In genomic region chr6:122828086-122828485, GRCm38 (mm10) we compare ENCODE assay signal across 9 mouse cellular contexts. TPM values are rescaled to one million over a fixed set of nuclear protein-coding genes. Genes with fewer than 3 reads are reported as not detected.
A peak's percentile ranks its signal among the peaks of the same experiment; 100 is the strongest.
DNase-seq lines count a peak whose midpoint lies in the region; ATAC-seq and TF ChIP-seq lines count a peak whose summit lies in the region.
"Had no signal": no experiment of that assay in that cellular context is flagged by ENCODE, and none has a peak within 500 bp of the region (broad histone marks: within the 10 kb centered on the region; RNA-seq: fewer than 3 reads in every experiment).

No protein-coding gene starts in this region.

- peak; percentile 37 for DNase-seq in kidney, adult 18-20 months
- DNase-seq in ES-CJ7 (ENCODE audit: low read depth, low spot score), result peak; percentile 75
- DNase-seq in liver, embryonic 11.5 days (ENCODE audit: low spot score), result no peak
- DNase-seq in spleen, postnatal 4 days (ENCODE audit: low spot score in 2 of 2), result peak; percentile 54 to 77
- DNase-seq in frontal cortex, postnatal 10 days (ENCODE audit: low spot score in 2 of 2), result no peak

- TF ChIP-seq CTCF in bone marrow, adult 2 months (IDR thresholded peaks at IDR 0.05; ENCODE audit: control insufficient read depth, insufficient read depth, low read length), result peak; percentile 54

- H3K4me3 ChIP-seq in kidney, embryonic 15.5 days (replicated peaks), result no peak overlapping the region
- no peak overlapping the region for H3K4me3 ChIP-seq in bone marrow, adult 2 months (replicated peaks; ENCODE audit: control insufficient read depth, low read depth, low read length)
- no peak overlapping the region for H3K4me3 ChIP-seq in liver, embryonic 11.5 days (ENCODE audit: low read depth, low read length)
- no peak overlapping the region for H3K4me3 ChIP-seq in intestine, embryonic 15.5 days (replicated peaks)
- H3K4me3 ChIP-seq: neural tube, embryonic 12.5 days had no signal

- H3K36me3 ChIP-seq in kidney, embryonic 15.5 days, result peaks cover 50% of the 10 kb centered on the region
- H3K36me3 ChIP-seq in liver, embryonic 11.5 days (ENCODE audit: control insufficient read depth, insufficient read depth, low read length), result no peaks in the 10 kb centered on the region
- H3K36me3 ChIP-seq in intestine, embryonic 15.5 days, result peaks cover 3% of the 10 kb centered on the region; the same call in 1 of the 2 replicates

- H3K4me2 ChIP-seq in kidney, embryonic 15.5 days, result no peak overlapping the region
- H3K4me2 ChIP-seq in liver, embryonic 11.5 days, result no peak overlapping the region
- no peak overlapping the region for H3K4me2 ChIP-seq in intestine, embryonic 15.5 days (replicated peaks)
- H3K4me2 ChIP-seq: neural tube, embryonic 12.5 days had no signal

- peaks cover 33% of the 10 kb centered on the region for H3K4me1 ChIP-seq in kidney, embryonic 15.5 days
- peaks cover 4% of the 10 kb centered on the region for H3K4me1 ChIP-seq in bone marrow, adult 2 months (ENCODE audit: control insufficient read depth, insufficient read depth, low read length)
- H3K4me1 ChIP-seq in liver, embryonic 11.5 days (replicated peaks; ENCODE audit: control insufficient read depth, insufficient read depth, low read length), result peaks cover 15% of the 10 kb centered on the region
- H3K4me1 ChIP-seq in intestine, embryonic 15.5 days (replicated peaks), result peaks cover 18% of the 10 kb centered on the region

- 52% methylated on average over 13 of the region's 13 CpGs for WGBS in kidney, embryonic 15.5 days
- 64% methylated on average over 13 of the region's 13 CpGs for WGBS in bone marrow, adult 2 months
- whole genome bisulfite sequencing in liver, embryonic 11.5 days, result 39% methylated on average over 13 of the region's 13 CpGs
- WGBS in intestine, embryonic 15.5 days, result 54% methylated on average over 13 of the region's 13 CpGs

- no peak overlapping the region for H3K9ac ChIP-seq in kidney, embryonic 15.5 days
- no peak overlapping the region for H3K9ac ChIP-seq in liver, embryonic 11.5 days (ENCODE audit: low read depth, low read length)
- no peak overlapping the region for H3K9ac ChIP-seq in intestine, embryonic 15.5 days
- H3K9ac ChIP-seq: neural tube, embryonic 12.5 days had no signal

- ATAC-seq in kidney, embryonic 15.5 days (replicated peaks; ENCODE audit: low FRiP score), result no peak
- 0 out of 2 replicates have a peak, but pooled peaks have one; percentile 21 for ATAC-seq in liver, embryonic 11.5 days (replicated peaks; ENCODE audit: low FRiP score)
- no peak for ATAC-seq in intestine, embryonic 15.5 days

- H3K9me3 ChIP-seq in kidney, embryonic 15.5 days (replicated peaks), result no peaks in the 10 kb centered on the region
- H3K9me3 ChIP-seq in liver, embryonic 11.5 days (ENCODE audit: control insufficient read depth, low read length), result no peaks in the 10 kb centered on the region
- H3K9me3 ChIP-seq in intestine, embryonic 15.5 days, result no peaks in the 10 kb centered on the region
- H3K9me3 ChIP-seq: neural tube, embryonic 12.5 days had no signal

- TF ChIP-seq POLR2A in bone marrow, adult 2 months (IDR thresholded peaks at IDR 0.05; ENCODE audit: borderline replicate concordance, control insufficient read depth, low read depth, low read length), result no peak

- no peak overlapping the region for H3K27ac ChIP-seq in kidney, embryonic 15.5 days
- H3K27ac ChIP-seq in bone marrow, adult 2 months (ENCODE audit: control insufficient read depth, insufficient read depth, low read depth, low read length, poor library complexity), result no peak overlapping the region
- H3K27ac ChIP-seq in liver, embryonic 11.5 days (ENCODE audit: low read depth, low read length), result no peak overlapping the region
- H3K27ac ChIP-seq in intestine, embryonic 15.5 days, result no peak overlapping the region
- H3K27ac ChIP-seq: neural tube, embryonic 12.5 days had no signal

- no peaks in the 10 kb centered on the region for H3K27me3 ChIP-seq in kidney, embryonic 15.5 days
- no peaks in the 10 kb centered on the region for H3K27me3 ChIP-seq in liver, embryonic 11.5 days (replicated peaks; ENCODE audit: control insufficient read depth, insufficient read depth, low read length)
- no peaks in the 10 kb centered on the region for H3K27me3 ChIP-seq in intestine, embryonic 15.5 days (replicated peaks)
- H3K27me3 ChIP-seq: neural tube, embryonic 12.5 days had no signal

RNA-seq across cellular contexts. Expression of gene Foxj2, which starts 8.4 kb away (rescaled TPM):
- 6.0 and 6.3 TPM in 2 replicates for polyA plus RNA-seq in kidney, embryonic 15.5 days (2015; fragmentation: Nextera tagmentation; extraction: Ambion mirVana)
- 9.6 and 18.0 TPM in 2 replicates for polyA plus RNA-seq in bone marrow, adult 2 months (2011; ENCODE audit: insufficient read depth, insufficient read length, low replicate concordance, missing spikeins)
- 3.8 and 4.0 TPM in 2 replicates for polyA plus RNA-seq in liver, embryonic 11.5 days (2014; fragmentation: Nextera tagmentation; extraction: Ambion mirVana)
- 3.9 and 4.5 TPM in 2 replicates for polyA plus RNA-seq in intestine, embryonic 15.5 days (2015; fragmentation: Nextera tagmentation; extraction: Ambion mirVana)

RNA-seq across cellular contexts. Expression of gene Slc2a3, which starts 26.6 kb away (rescaled TPM):
- polyA plus RNA-seq in kidney, embryonic 15.5 days (2015; fragmentation: Nextera tagmentation; extraction: Ambion mirVana), result 7.8 and 10.4 TPM in 2 replicates
- 45.2 and 88.2 TPM in 2 replicates for polyA plus RNA-seq in bone marrow, adult 2 months (2011; ENCODE audit: insufficient read depth, insufficient read length, low replicate concordance, missing spikeins)
- polyA plus RNA-seq in liver, embryonic 11.5 days (2014; fragmentation: Nextera tagmentation; extraction: Ambion mirVana), result 59.4 and 66.8 TPM in 2 replicates
- polyA plus RNA-seq in intestine, embryonic 15.5 days (2015; fragmentation: Nextera tagmentation; extraction: Ambion mirVana), result 11.3 and 13.4 TPM in 2 replicates

RNA-seq across cellular contexts. Expression of gene C3ar1, which starts 27.9 kb away (rescaled TPM):
- 1.9 and 2.1 TPM in 2 replicates for polyA plus RNA-seq in kidney, embryonic 15.5 days (2015; fragmentation: Nextera tagmentation; extraction: Ambion mirVana)
- polyA plus RNA-seq in bone marrow, adult 2 months (2011; ENCODE audit: insufficient read depth, insufficient read length, low replicate concordance, missing spikeins), result 0.31 and 0.35 TPM in 2 replicates
- 2.7 and 3.5 TPM in 2 replicates for polyA plus RNA-seq in liver, embryonic 11.5 days (2014; fragmentation: Nextera tagmentation; extraction: Ambion mirVana)
- polyA plus RNA-seq in intestine, embryonic 15.5 days (2015; fragmentation: Nextera tagmentation; extraction: Ambion mirVana), result 2.5 TPM in 2 replicates

RNA-seq across cellular contexts. Expression of gene Necap1, which starts 46.2 kb away (rescaled TPM):
- polyA plus RNA-seq in kidney, embryonic 15.5 days (2015; fragmentation: Nextera tagmentation; extraction: Ambion mirVana), result 53.1 and 55.9 TPM in 2 replicates
- polyA plus RNA-seq in bone marrow, adult 2 months (2011; ENCODE audit: insufficient read depth, insufficient read length, low replicate concordance, missing spikeins), result 7.4 and 8.9 TPM in 2 replicates
- 39.8 and 44.4 TPM in 2 replicates for polyA plus RNA-seq in liver, embryonic 11.5 days (2014; fragmentation: Nextera tagmentation; extraction: Ambion mirVana)
- polyA plus RNA-seq in intestine, embryonic 15.5 days (2015; fragmentation: Nextera tagmentation; extraction: Ambion mirVana), result 56.3 and 59.8 TPM in 2 replicates

Comparison
In these comparisons a context has a peak if more than half of its experiments do, and no peak if none do; other contexts are left out.
1. DNase-seq: peak in kidney, adult 18-20 months (single experiment), ES-CJ7 (single experiment) and spleen, postnatal 4 days (2 of 2); none in liver, embryonic 11.5 days (single experiment) and frontal cortex, postnatal 10 days (0 of 2).